Mouse (Mus musculus) right cerebral cortex, postnatal 25 days (tissue): Measurements from ENCODE around the gene Paqr4.
A peak's percentile ranks its signal among the peaks of the same experiment; 100 is the strongest.

Source experiments
- DNase-seq: peaks from one replicate; pipeline ENCODE4 v3.0.0; 2022

Paqr4 gene

GRCm38 (mm10) chr17:23725477-23725876, 15.2 kb downstream of the Paqr4 start:
- no peak for DNase-seq

GRCm38 (mm10) chr17:23722376-23723125, 18.1 kb downstream of the Paqr4 start, which contains the start of gene 1520401A03Rik:
TSS of gene 1520401A03Rik (minus strand) at chr17:23722783.
- no peak for DNase-seq

- DNase-seq = no peak
Observed at GRCm38 (mm10) chr17:23721886-23722285, 18.8 kb downstream of the Paqr4 start.

GRCm38 (mm10) chr17:23719455-23719854, 21.2 kb downstream of the Paqr4 start:
- DNase-seq = no peak

- DNase-seq = no peak
Observed at GRCm38 (mm10) chr17:23717003-23717402, 23.7 kb downstream of the Paqr4 start.

- peak; percentile 59 for DNase-seq
Observed at GRCm38 (mm10) chr17:23706212-23706611, 34.5 kb downstream of the Paqr4 start.

- DNase-seq = no peak
Observed at GRCm38 (mm10) chr17:23705525-23706104, 35.1 kb downstream of the Paqr4 start.

- peak; percentile 29 for DNase-seq
Observed at GRCm38 (mm10) chr17:23704741-23705140, 35.9 kb downstream of the Paqr4 start.

- DNase-seq = no peak
Observed at GRCm38 (mm10) chr17:23703301-23703700, 37.4 kb downstream of the Paqr4 start.

- DNase-seq = peak; percentile 86
Observed at GRCm38 (mm10) chr17:23700079-23700478, 40.6 kb downstream of the Paqr4 start.

GRCm38 (mm10) chr17:23699131-23700077, 41.3 kb downstream of the Paqr4 start:
- DNase-seq = peak; percentile 47

- no peak for DNase-seq
Observed at GRCm38 (mm10) chr17:23695801-23696200, 44.9 kb downstream of the Paqr4 start.

- DNase-seq = no peak
Observed at GRCm38 (mm10) chr17:23694491-23694890, 46.2 kb downstream of the Paqr4 start.
